Mouse (Mus musculus) neutrophil, adult 5-6 weeks (primary cell): ENCODE results near the gene Pid1. TPM values are rescaled to one million over a fixed set of nuclear protein-coding genes. Genes with fewer than 3 reads are reported as not detected.
"Not testable (repeated sequence)": the region's sequence is repeated elsewhere in the genome, so short reads cannot be mapped to it uniquely, and the experiment has no call there.

Source experiments
- ATAC-seq: fragments of 151-379, 151-347 bp; 2 replicates; pipeline ENCODE4 v1.8.0; 2017; ENCODE audit warnings: mild to moderate bottlenecking, moderate TSS enrichment; ENCODE audit not compliant: insufficient number of reproducible peaks, poor library complexity, low FRiP score, severe bottlenecking; ENCODE audit errors: extremely low read depth
- total RNA-seq: library from RNA; stranded (forward); fragments of 200-1000 nt; gene quantifications from 2 replicates; pipeline ENCODE4 v1.2.3, GENCODE M21; 2017

The Pid1 gene
- total RNA-seq, 1 experiment from 2014 or later, result 9.4 TPM

- ATAC-seq, result peak; percentile 72
Observed at GRCm38 (mm10) chr1:84362709-84363617, 1.0 kb downstream of the Pid1 start.

GRCm38 (mm10) chr1:84362209-84362608, 1.8 kb downstream of the Pid1 start:
- no peak for ATAC-seq

DNA sequence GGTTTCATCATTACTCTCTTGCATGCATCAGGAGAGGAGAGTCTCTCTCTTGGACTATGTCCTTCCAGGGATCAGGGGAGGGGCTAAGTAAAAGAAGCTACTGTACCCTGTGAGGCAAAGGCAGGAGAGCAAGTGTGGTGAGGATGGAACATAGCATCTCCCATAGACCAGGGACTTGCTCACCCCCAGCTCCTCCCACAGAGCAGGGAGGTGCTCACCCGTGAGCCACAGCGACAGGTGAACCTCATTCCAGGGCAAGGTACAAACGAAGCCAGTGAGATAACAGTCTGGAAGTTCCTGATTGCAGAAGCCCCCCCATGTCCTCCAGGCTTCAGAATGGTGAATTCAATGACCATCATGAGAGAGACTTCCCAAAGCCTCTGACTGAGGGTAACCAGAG, 2.6 kb downstream of the Pid1 start:
- ATAC-seq, result no peak

GRCm38 (mm10) chr1:84359611-84360500, 4.1 kb downstream of the Pid1 start:
- ATAC-seq, result no peak

DNA sequence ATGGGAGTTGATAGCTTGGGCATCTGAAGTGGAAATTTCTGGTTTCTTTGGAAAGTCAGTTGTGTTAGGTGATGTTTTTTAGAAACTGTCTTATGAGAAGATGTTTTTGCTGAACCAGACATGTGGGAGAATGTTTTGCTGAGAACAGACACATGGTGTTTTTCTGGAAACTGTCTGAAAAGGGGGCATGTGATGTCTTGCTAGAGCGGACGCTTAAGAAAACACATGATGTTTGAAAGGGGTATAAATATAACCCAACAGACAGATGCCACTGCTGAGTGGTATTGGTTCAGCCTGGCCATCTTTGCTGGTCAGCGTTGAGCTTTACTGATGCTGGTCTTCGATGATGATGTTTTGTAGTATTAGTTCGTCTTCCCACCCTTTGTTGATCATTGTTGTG, 6.8 kb downstream of the Pid1 start:
- ATAC-seq, result no peak

GRCm38 (mm10) chr1:84350262-84350661, 13.7 kb downstream of the Pid1 start:
- peak; percentile 84 for ATAC-seq

- no peak for ATAC-seq
Observed at GRCm38 (mm10) chr1:84347796-84348476, 16.0 kb downstream of the Pid1 start.

DNA sequence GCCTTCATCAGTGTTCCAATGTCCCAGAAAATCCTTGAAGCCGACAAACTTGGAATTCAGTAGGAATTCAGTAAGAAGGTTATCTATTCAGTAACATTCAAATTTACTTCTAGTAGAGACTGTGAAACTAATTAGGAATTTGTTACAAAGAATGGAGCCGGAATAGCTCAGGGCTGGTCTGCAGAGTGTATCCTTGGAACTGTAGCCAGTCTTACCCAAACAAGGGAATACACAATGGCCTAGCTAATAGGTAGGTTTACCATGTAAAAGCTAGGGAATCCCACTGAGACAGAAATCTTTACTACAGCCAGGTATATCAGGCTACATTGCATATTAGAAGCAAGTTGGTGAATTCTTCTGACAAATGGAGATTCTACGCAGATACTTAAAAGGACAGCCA, 31.2 kb downstream of the Pid1 start:
- not testable (repeated sequence) for ATAC-seq

- not testable (repeated sequence) for ATAC-seq
Observed at GRCm38 (mm10) chr1:84331861-84332260, 32.1 kb downstream of the Pid1 start.

GRCm38 (mm10) chr1:84325309-84325708, 38.7 kb downstream of the Pid1 start:
- no peak for ATAC-seq

DNA sequence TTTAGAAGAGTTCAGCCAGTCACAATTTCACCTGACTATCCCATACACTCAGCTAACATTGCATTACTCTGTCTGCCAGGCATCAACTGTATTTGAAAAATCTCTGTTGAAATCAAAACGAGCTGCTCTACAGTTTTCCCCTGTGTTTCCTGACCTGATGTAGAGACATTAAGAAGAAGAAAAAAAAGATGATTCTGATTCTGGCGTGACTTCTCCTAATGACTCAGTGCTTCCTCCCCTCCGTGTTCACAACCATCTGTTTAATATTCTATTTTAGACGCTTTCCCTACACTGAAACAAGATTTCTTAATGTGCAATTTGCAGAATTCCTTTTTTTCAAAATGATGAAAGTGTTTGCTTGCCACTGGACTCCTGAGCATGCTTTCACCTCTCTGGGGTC, 42.7 kb downstream of the Pid1 start:
- ATAC-seq, result no peak

- no peak for ATAC-seq
Observed at GRCm38 (mm10) chr1:84318569-84318968, 45.4 kb downstream of the Pid1 start.

DNA sequence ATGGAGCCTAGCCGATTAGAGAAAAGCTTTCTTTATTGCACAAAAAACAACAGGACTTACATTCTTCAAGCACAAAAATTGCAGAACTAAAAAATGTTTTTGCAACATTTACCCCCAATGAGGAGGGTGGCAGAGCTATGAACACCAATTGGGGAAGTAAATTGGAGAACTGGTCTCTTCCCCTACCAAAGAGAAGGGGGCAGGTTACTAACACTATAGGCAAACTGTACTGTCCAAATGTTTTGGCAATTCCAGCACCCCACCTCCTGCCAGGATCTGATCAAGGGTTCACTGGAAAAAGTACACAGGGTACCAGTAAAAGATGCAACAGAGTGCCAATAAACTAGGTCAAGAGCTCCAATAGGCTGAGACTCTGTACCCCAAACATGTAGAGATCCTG, 46.2 kb downstream of the Pid1 start:
- peak; percentile 98 for ATAC-seq

DNA sequence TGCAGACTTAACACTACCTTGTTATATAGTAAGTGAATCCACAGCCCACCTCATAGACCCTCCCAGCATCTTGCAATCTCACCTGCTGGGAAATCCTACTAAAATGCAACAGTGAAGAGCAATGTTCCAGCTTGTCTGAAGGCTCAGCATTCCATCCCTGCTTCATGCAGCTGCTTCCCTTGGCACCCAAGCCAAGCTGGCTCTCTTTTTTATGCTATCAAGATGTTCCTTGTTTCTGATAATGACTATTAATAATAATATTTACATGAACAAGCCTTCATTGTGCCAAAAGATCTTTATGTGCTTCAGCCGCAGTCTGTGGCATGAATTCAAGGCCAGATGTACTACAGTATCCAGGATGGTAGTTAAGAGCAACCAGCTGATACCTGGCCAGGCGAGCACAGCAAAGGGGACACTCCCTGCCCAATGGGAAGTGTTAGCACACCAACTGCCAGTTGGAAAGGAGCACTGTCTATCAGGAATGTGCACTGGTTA, 54.0 kb downstream of the Pid1 start:
- no peak for ATAC-seq

GRCm38 (mm10) chr1:84305713-84306421, 58.1 kb downstream of the Pid1 start:
- no peak for ATAC-seq

- peak; percentile 94 for ATAC-seq
Observed at GRCm38 (mm10) chr1:84302788-84303187, 61.2 kb downstream of the Pid1 start.

GRCm38 (mm10) chr1:84299719-84300118, 64.3 kb downstream of the Pid1 start:
- no peak for ATAC-seq

- peak; percentile 83 for ATAC-seq
Observed at GRCm38 (mm10) chr1:84286682-84287111, 77.3 kb downstream of the Pid1 start.
